Mouse (Mus musculus): ENCODE results near the gene Parvg.

The Parvg gene

DNA sequence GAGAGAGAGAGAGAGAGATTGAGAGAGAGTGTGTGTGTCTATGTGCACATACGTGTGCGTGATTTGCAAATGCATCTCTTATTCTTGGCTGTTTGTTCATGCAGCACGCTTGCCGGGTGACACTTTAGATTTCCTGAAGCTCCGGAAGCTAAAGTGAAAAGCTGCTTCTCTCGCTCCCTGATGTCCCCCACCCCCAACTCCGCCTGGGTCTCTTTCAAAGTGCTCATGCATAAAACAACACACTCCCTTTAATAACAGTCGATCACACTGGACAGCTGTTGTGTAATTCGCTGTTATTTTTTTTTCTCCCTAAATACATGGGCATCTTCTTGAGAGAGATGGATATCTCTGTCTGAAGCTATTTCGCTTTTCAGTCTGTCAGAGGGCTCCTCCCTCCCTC, 18.5 kb upstream of the Parvg start:
- no peak for DNase-seq

GRCm38 (mm10) chr15:84310271-84310670, 13.6 kb upstream of the Parvg start:
- DNase-seq = peak; percentile 89 to 95

DNA sequence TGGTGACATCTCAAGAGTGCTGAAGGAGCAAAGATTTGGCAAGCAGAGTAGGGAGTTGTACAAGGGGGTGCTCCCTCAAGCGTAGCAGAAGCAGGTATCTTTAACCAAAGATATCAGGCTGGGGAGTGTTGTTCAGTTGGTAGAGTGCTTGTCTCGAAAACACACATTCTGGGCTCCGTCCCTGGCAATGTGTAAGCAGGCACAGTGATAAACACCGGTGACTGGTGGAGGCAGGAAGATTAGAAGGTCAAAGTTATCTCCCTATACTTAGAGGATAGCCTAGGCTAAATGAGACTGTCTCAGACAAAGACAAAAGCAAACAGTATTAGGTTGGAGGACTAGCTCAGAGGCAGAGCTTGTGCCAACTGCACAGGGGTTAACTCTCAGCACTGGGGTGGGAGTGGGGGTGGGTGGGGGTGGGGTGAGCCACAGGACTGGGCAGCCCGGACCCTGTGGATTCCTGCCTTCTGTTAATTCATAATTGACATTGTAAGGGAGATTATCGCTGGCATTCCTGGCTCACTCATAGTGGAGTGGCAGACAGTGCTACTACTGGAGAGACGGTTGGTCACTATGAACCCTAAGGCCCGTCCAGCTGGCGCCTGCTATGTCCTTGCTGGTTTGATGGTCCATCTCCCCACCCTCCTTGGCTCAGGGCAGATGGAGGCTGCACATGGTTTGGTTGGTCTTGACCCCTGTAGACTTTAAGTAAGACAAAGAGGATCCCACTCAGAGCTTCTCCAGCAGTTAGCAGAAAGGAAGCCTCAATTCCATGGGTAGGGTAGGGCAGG, 12.3 kb upstream of the Parvg start:
- DNase-seq = peak; percentile 69 to 82

DNA sequence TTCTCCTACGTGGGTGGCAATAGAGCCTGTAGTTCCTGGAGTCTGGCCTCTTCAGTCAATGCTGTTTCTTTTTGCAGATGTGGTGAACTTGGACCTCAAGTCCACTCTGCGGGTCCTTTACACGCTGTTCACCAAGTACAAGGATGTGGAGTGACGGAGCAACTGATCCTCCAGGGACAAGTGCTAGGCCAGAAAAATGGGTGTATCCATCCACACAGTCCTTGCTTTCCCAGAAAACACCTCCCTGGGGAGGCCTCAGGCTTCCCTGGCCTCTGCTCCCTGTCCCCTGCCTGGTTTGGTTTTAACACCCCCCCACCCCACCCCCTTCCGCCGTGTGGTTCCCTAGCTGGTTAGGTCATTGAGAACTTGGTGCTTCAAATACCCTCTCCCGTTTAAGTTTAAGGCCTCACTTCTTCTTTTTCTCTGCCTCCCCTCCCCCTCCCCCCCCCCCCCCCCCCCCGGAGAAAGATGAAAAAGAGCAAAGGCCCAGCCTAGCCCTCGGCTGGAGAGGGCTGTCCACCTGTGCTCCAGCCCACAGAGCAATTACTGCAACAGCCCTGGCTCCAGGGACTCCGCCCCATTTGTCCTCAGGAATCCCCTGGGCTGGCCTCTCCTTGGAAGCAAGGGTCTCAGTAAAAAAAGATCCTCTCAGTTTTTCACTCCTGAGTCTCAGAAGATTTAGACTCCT, 10.8 kb upstream of the Parvg start:
- DNase-seq = peak in 1 of 2 experiments; percentile 26

DNA sequence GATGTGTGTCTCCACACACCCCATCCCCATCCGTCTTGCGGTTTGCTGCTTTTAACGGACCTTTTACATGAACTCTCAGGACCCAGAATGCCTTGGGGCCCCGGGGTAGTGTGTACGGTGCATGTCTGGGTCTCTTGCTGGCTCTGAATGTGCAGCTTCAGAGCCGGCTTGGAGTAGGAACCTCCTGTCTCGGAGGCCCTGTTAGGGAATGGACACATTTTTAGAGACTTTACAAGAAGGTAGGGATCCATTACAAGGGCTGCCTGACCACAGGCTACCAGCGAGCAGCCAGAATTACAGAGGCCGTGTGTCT, 10.3 kb upstream of the Parvg start:
- peak in 1 of 2 experiments; percentile 23 for DNase-seq

- peak in 1 of 2 experiments; percentile 40 for DNase-seq
These were observed 9.3 kb upstream of the Parvg start for GRCm38 (mm10) chr15:84314420-84315080.

GRCm38 (mm10) chr15:84315276-84316046, 8.4 kb upstream of the Parvg start:
- DNase-seq = peak; percentile 63 to 68

DNA sequence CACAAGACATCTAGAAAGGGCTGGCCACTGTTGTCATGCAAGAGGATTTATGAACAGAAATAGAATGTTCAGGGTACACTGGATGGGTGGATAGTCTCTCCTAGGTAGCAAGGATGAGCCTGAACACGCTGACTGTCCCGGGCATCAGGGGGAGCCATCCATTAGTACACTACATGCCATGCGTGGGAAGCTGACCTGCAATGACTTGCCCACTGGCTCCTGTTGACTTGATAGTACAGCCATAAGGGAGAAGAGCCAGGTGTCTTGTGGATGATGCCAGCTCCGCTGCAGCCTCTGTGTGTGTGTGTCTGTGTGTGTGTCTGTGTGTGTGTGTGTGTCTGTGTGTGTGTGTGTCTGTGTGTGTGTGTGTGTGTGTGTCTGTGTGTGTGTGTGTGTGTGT, 4.4 kb upstream of the Parvg start:
- no peak for DNase-seq

GRCm38 (mm10) chr15:84321544-84322174, 2.2 kb upstream of the Parvg start:
- DNase-seq = peak; percentile 82 to 86

DNA sequence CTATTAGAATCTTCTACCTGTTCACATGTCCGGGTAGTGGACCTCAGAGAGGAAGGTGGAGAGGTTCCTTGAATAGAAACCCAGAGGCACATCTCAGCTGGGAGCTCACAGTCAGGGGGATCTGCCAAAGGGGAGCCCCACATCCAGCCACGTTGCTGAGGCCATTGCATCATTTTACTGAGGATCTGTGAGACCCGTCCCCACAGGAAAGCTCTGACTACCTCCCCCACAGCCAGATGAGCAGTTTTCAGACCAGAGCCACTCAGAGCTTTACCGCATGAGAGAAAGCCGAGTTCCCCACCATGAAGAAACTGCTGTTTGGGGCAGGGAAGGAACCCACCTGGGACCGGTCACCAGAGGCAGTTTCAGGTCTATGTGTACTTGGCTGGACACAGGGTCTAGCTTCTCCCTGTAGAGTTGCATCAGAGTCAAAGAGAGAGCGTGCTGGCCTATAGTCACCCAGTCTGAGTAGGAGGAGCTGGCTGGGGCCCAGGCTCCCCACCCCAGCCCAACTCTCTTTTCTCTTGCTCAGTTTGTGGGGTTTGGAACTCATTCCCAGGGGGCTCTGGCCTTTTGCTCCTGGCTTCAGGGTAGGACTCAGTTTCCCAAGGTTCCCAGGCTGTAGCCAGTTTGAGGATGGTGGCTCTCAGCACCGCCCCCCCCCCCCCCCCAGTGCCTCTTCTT, 1.2 kb downstream of the Parvg start:
- DNase-seq = no peak

GRCm38 (mm10) chr15:84325736-84326135, 1.9 kb downstream of the Parvg start:
- DNase-seq = no peak

GRCm38 (mm10) chr15:84328870-84329269, 5.0 kb downstream of the Parvg start:
- DNase-seq = no peak

DNA sequence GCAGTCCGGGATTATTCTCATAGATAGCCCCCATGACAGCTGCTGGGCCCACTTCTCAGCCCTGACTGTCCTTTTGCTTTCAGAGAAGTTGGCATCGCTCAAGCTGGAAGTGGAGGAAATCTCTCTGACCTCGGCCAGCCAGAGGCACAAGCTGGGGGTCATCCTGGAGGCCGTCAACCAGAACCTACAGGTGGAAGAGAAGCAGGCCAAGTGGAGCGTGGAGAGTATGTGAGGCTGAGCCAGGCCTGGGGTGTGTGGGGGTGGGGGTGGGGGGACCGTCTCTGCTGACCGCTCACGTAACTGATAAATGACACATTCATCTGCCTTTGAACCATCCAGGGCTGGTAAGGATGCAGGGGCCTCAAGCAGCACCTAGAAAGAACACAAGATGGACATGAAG, 6.1 kb downstream of the Parvg start:
- DNase-seq = no peak

GRCm38 (mm10) chr15:84331066-84331612, 7.3 kb downstream of the Parvg start:
- peak in 1 of 2 experiments; percentile 48 for DNase-seq

DNA sequence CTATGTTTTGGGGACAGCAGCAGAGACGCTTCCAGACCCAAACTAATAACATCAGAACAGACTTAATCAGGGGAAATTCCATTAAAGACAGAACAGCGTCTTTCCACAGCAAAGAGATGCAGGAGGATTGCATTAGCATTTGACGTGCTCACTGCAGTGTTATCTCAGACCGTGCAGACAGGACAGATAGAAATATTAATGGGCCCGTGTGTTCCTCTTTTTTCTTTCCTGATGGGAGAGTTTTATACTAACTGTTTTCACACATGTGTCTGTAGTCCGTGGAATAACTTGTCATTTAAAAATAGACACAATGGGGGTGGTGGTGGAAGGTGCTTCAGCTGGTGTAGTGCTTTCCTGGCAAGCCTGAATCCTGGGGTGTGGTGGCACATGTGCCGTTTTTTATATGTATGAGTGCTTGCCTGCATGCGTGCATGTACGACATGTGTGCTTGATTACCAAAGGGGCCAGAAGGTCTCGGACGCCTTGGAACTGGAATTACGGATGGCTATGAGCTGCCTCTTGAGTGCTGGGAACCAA, 12.5 kb downstream of the Parvg start:
- no peak for DNase-seq

DNA sequence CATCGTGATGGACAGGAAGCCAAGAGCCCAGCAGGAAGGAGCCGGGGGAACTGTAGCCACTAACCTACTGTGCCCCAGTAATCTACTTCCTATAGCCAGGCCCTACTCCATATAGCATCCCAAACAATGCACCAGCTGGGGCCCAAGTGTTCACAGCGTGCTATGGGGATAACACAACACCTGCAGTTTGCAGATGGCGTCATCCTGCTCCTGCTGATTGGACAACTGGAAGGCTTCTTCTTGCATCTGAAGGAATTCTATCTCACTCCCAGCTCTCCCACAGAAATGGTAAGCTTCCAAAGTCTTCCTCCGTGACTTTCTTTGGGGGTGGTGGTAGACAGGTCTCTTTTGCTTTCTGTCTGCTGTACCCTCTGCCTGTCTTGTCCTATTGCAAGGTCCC, 13.8 kb downstream of the Parvg start:
- DNase-seq = no peak

- DNase-seq = no peak
These were observed 17.1 kb downstream of the Parvg start for GRCm38 (mm10) chr15:84340926-84341325.

- no peak for DNase-seq
These were observed 24.9 kb downstream of the Parvg start for GRCm38 (mm10) chr15:84348769-84349168.

DNA sequence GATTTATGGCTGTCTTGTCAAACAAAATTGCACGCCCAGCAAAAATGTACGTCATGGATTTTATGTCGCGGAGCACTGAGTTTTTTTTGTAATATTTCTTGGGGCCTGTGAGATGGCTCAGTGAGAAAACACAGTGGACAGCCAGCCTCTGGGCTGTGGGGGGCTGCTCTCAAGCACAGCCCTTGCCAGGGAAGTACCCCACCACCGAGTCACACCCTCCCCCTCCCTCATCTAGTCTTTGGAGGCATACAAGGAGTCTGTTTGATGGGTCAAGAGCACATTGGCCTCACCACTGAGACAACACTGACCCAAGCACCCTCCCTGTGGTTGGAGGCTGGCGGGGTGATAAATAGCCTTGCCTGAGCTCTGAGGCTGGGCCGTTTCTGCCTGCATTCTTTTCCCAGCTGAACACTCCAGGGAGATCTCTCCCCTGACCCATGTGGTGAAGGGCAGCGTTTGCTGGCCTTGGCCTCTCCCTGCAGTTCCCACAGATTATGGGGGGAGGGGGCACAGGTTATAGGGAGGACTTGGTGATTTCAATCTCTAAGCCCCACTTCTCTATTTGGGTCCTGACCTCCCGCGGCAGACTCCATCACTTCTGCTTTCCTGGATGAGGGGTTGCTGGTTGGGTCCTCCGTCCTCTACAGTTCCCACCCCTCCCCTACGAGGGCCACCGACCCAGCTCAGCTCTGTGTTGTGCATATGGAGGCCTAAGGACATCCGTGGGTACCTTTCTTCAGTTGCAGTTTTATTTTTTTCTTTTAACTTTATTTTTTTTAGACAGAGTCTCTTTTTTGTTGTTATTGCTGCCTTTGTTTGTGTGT, 26.3 kb downstream of the Parvg start:
- DNase-seq = no peak

DNA sequence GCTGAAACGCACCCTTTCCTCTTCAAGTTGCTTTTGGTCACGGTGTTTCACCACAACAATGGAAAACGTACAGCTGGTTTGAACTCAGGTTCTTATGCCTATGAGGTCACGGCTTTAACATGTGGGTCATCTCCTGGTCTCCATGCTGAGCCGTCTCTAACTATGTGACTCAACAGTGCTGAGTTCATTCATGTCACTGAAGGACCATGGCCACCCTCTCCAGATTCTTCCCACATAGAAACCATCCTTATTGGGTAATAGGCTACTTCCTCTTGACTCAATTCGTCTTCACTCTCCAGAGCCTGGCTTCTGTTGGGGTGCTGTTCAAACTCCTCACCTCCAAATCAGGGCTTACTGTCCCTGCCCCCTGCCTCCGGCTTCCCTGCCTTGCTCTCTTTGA, 27.5 kb downstream of the Parvg start:
- no peak for DNase-seq

Data from cerebellum, postnatal 10 days (tissue).